8 mouse cellular contexts compared by ENCODE assay signal in genomic region chr7:122020273-122020666, GRCm38 (mm10). TPM values are rescaled to one million over a fixed set of nuclear protein-coding genes. Genes with fewer than 3 reads are reported as not detected.
DNase-seq lines count a peak whose midpoint lies in the region; ATAC-seq and TF ChIP-seq lines count a peak whose summit lies in the region.

No protein-coding gene starts in this region.

- peak; percentile 30 for ATAC-seq in liver, embryonic 11.5 days (replicated peaks; ENCODE audit: low FRiP score)

- peak; percentile 30 for DNase-seq in kidney, adult 18-20 months
- no peak for DNase-seq in kidney, adult 9 months
- DNase-seq in R1 (ENCODE audit: low read depth, low spot score): peak; percentile 47
- DNase-seq in forelimb bud, embryonic 11.5 days (ENCODE audit: low read depth, low spot score): peak; percentile 39
- DNase-seq in liver, embryonic 11.5 days (ENCODE audit: low spot score): no peak
- no peak for DNase-seq in adrenal gland, postnatal 4 days (ENCODE audit: low spot score in 2 of 2)
- no peak for DNase-seq in gastrocnemius, postnatal 10 days

- H3K27ac ChIP-seq in liver, embryonic 11.5 days (ENCODE audit: low read depth, low read length): peak overlapping the region; percentile 80
- 0 out of 2 replicates have a peak overlapping the region, but pooled peaks have one; percentile 81 for H3K27ac ChIP-seq in olfactory bulb, adult 2 months (ENCODE audit: insufficient read depth, low read depth, low read length)

- no peaks in the 10 kb centered on the region for H3K9me3 ChIP-seq in liver, embryonic 11.5 days (ENCODE audit: control insufficient read depth, low read length)

- no peaks in the 10 kb centered on the region for H3K27me3 ChIP-seq in liver, embryonic 11.5 days (replicated peaks; ENCODE audit: control insufficient read depth, insufficient read depth, low read length)

- H3K36me3 ChIP-seq in liver, embryonic 11.5 days (ENCODE audit: control insufficient read depth, insufficient read depth, low read length): 0 out of 2 replicates have a peak, but pooled peaks cover 2% of the 10 kb centered on the region

- peak overlapping the region; percentile 82 for H3K9ac ChIP-seq in liver, embryonic 11.5 days (ENCODE audit: low read depth, low read length)

- 3% methylated on average over 6 of the region's 6 CpGs for WGBS in liver, embryonic 11.5 days
- WGBS in olfactory bulb, adult 2 months: 2% methylated on average over 6 of the region's 6 CpGs

- TF ChIP-seq CTCF in olfactory bulb, adult 2 months (IDR thresholded peaks at IDR 0.05; ENCODE audit: insufficient read depth, low read depth, low read length): no peak

- peak overlapping the region; percentile 78 for H3K4me2 ChIP-seq in liver, embryonic 11.5 days

- peaks cover 45% of the 10 kb centered on the region for H3K4me1 ChIP-seq in liver, embryonic 11.5 days (replicated peaks; ENCODE audit: control insufficient read depth, insufficient read depth, low read length)
- H3K4me1 ChIP-seq in olfactory bulb, adult 2 months (ENCODE audit: control insufficient read depth, insufficient read depth, low read length): peaks cover 19% of the 10 kb centered on the region; the same call in 1 of the 2 replicates

- H3K4me3 ChIP-seq in liver, embryonic 11.5 days (ENCODE audit: low read depth, low read length): peak overlapping the region; percentile 73
- H3K4me3 ChIP-seq in olfactory bulb, adult 2 months (ENCODE audit: insufficient read depth, low read depth, low read length): peak overlapping the region; percentile 97

- TF ChIP-seq POLR2A in olfactory bulb, adult 2 months (IDR thresholded peaks at IDR 0.05; ENCODE audit: insufficient read depth, low read depth, low read length): no peak

RNA-seq across cellular contexts. Expression of gene Gga2, which starts 0.8 kb away (rescaled TPM):
- polyA plus RNA-seq in liver, embryonic 11.5 days (2014; fragmentation: Nextera tagmentation; extraction: Ambion mirVana): 69.4 and 87.7 TPM in 2 replicates
- polyA plus RNA-seq in olfactory bulb, adult 2 months (2012; ENCODE audit: insufficient read depth, insufficient read length, low replicate concordance, missing spikeins): not detected in 2 replicates
- 10 to 100 TPM; 34.2 to 43.2 TPM for total RNA-seq in adrenal gland, postnatal 4 days (2021)
- total RNA-seq in gastrocnemius, postnatal 10 days (2021): 10 to 100 TPM; 21.3 to 27.3 TPM

RNA-seq across cellular contexts. Expression of gene Cog7, which starts 38.8 kb away (rescaled TPM):
- 20.7 and 21.6 TPM in 2 replicates for polyA plus RNA-seq in liver, embryonic 11.5 days (2014; fragmentation: Nextera tagmentation; extraction: Ambion mirVana)
- polyA plus RNA-seq in olfactory bulb, adult 2 months (2012; ENCODE audit: insufficient read depth, insufficient read length, low replicate concordance, missing spikeins): not detected in 2 replicates
- total RNA-seq in adrenal gland, postnatal 4 days (2021): 10 to 100 TPM; 31.1 to 32.6 TPM
- 1 to 10 TPM; 8.2 to 9.9 TPM for total RNA-seq in gastrocnemius, postnatal 10 days (2021)

RNA-seq across cellular contexts. Expression of gene Ubfd1, which starts 46.7 kb away (rescaled TPM):
- polyA plus RNA-seq in liver, embryonic 11.5 days (2014; fragmentation: Nextera tagmentation; extraction: Ambion mirVana): 59.7 and 64.9 TPM in 2 replicates
- polyA plus RNA-seq in olfactory bulb, adult 2 months (2012; ENCODE audit: insufficient read depth, insufficient read length, low replicate concordance, missing spikeins): not detected in 2 replicates
- total RNA-seq in adrenal gland, postnatal 4 days (2021): 10 to 100 TPM; 51.0 to 53.7 TPM
- total RNA-seq in gastrocnemius, postnatal 10 days (2021): 10 to 100 TPM; 33.3 to 35.5 TPM

RNA-seq across cellular contexts. Expression of gene Ears2, which starts 46.8 kb away (rescaled TPM):
- 16.1 and 18.0 TPM in 2 replicates for polyA plus RNA-seq in liver, embryonic 11.5 days (2014; fragmentation: Nextera tagmentation; extraction: Ambion mirVana)
- not detected in 2 replicates for polyA plus RNA-seq in olfactory bulb, adult 2 months (2012; ENCODE audit: insufficient read depth, insufficient read length, low replicate concordance, missing spikeins)
- 10 to 100 TPM; 20.5 to 20.8 TPM for total RNA-seq in adrenal gland, postnatal 4 days (2021)
- 10 to 100 TPM; 11.0 to 11.9 TPM for total RNA-seq in gastrocnemius, postnatal 10 days (2021)

Comparison
In these comparisons a context has a peak if more than half of its experiments do, and no peak if none do; other contexts are left out.
1. DNase-seq: peak in kidney, adult 18-20 months (single experiment), R1 (single experiment) and forelimb bud, embryonic 11.5 days (single experiment); none in kidney, adult 9 months (single experiment), liver, embryonic 11.5 days (single experiment), adrenal gland, postnatal 4 days (0 of 2) and gastrocnemius, postnatal 10 days (single experiment).